Mouse (Mus musculus): Measurements from ENCODE around the gene Mdk. TPM values are rescaled to one million over a fixed set of nuclear protein-coding genes. Genes with fewer than 3 reads are reported as not detected.

Mdk gene
- polyA plus RNA-seq, 1 experiment, result 156 TPM

GRCm38 (mm10) chr2:91912616-91913015 lies 19.5 kb downstream of the Mdk start:
- no peak overlapping the region for H3K27ac ChIP-seq (ENCODE audit: insufficient read depth, low read length)
- no peak overlapping the region for H3K9ac ChIP-seq (ENCODE audit: low read depth, poor library complexity, severe bottlenecking)
- no peak for TF ChIP-seq CTCF (IDR thresholded peaks at IDR 0.05; ENCODE audit: low read depth, low read length)
- H3K4me1 ChIP-seq (ENCODE audit: control insufficient read depth, insufficient read depth, low read length), result peaks cover 2% of the 10 kb centered on the region
- H3K36me3 ChIP-seq (ENCODE audit: control insufficient read depth, insufficient read depth, low read length, poor library complexity, severe bottlenecking), result peaks cover 13% of the 10 kb centered on the region; the same call in 1 of the 2 replicates
- H3K9me3 ChIP-seq (replicated peaks; ENCODE audit: control insufficient read depth, insufficient read depth, low read length, poor library complexity, severe bottlenecking), result no peaks in the 10 kb centered on the region
- H3K4me3 ChIP-seq (ENCODE audit: low read depth, low read length), result no peak overlapping the region
- no peaks in the 10 kb centered on the region for H3K27me3 ChIP-seq (ENCODE audit: control insufficient read depth, insufficient read depth, low read length, poor library complexity, severe bottlenecking)

- TF ChIP-seq CTCF (IDR thresholded peaks at IDR 0.05; ENCODE audit: low read depth, low read length), result no peak
- no peak for TF ChIP-seq POLR2A (IDR thresholded peaks at IDR 0.05; ENCODE audit: insufficient read depth, low read length)
- TF ChIP-seq EP300 (IDR thresholded peaks at IDR 0.05; ENCODE audit: insufficient read depth, low read depth, low read length), result no peak
- Histone ChIP-seq H3K36me3 (ENCODE audit: control insufficient read depth, insufficient read depth, low read length, poor library complexity, severe bottlenecking) (0 out of 2 replicates have a peak, but pooled peaks cover 5% of the 10 kb centered on the region), H3K27ac (ENCODE audit: insufficient read depth, low read length) (no peak overlapping the region)
These were observed 26.0 kb downstream of the Mdk start for GRCm38 (mm10) chr2:91906141-91906540.

GRCm38 (mm10) chr2:91904618-91905307 lies 27.3 kb downstream of the Mdk start:
- no peak overlapping the region for H3K9ac ChIP-seq (ENCODE audit: low read depth, poor library complexity, severe bottlenecking)
- no peaks in the 10 kb centered on the region for H3K9me3 ChIP-seq (replicated peaks; ENCODE audit: control insufficient read depth, insufficient read depth, low read length, poor library complexity, severe bottlenecking)
- TF ChIP-seq POLR2A (IDR thresholded peaks at IDR 0.05; ENCODE audit: insufficient read depth, low read length), result no peak
- peak; percentile 46; the same call in 1 of the 2 replicates for TF ChIP-seq EP300 (IDR thresholded peaks at IDR 0.05; ENCODE audit: insufficient read depth, low read depth, low read length)
- no peak for TF ChIP-seq CTCF (IDR thresholded peaks at IDR 0.05; ENCODE audit: low read depth, low read length)
- no peaks in the 10 kb centered on the region for H3K27me3 ChIP-seq (ENCODE audit: control insufficient read depth, insufficient read depth, low read length, poor library complexity, severe bottlenecking)
- 0 out of 2 replicates have a peak, but pooled peaks cover 4% of the 10 kb centered on the region for H3K36me3 ChIP-seq (ENCODE audit: control insufficient read depth, insufficient read depth, low read length, poor library complexity, severe bottlenecking)
- H3K27ac ChIP-seq (ENCODE audit: insufficient read depth, low read length), result no peak overlapping the region
- H3K4me3 ChIP-seq (ENCODE audit: low read depth, low read length), result no peak overlapping the region
- H3K4me1 ChIP-seq (ENCODE audit: control insufficient read depth, insufficient read depth, low read length), result no peaks in the 10 kb centered on the region

More at GRCm38 (mm10) chr2:91906141-91906540, 26.0 kb downstream of the Mdk start:
- H3K4me1 ChIP-seq (ENCODE audit: control insufficient read depth, insufficient read depth, low read length), result no peaks in the 10 kb centered on the region
- H3K27me3 ChIP-seq (ENCODE audit: control insufficient read depth, insufficient read depth, low read length, poor library complexity, severe bottlenecking), result no peaks in the 10 kb centered on the region
- no peaks in the 10 kb centered on the region for H3K9me3 ChIP-seq (replicated peaks; ENCODE audit: control insufficient read depth, insufficient read depth, low read length, poor library complexity, severe bottlenecking)
- no peak overlapping the region for H3K9ac ChIP-seq (ENCODE audit: low read depth, poor library complexity, severe bottlenecking)
- no peak overlapping the region for H3K4me3 ChIP-seq (ENCODE audit: low read depth, low read length)

GRCm38 (mm10) chr2:91903171-91903925 lies 28.7 kb downstream of the Mdk start:
- TF ChIP-seq CTCF (IDR thresholded peaks at IDR 0.05; ENCODE audit: low read depth, low read length) (no peak), POLR2A (IDR thresholded peaks at IDR 0.05; ENCODE audit: insufficient read depth, low read length) (no peak), EP300 (IDR thresholded peaks at IDR 0.05; ENCODE audit: insufficient read depth, low read depth, low read length) (no peak)
- Histone ChIP-seq H3K27me3 (ENCODE audit: control insufficient read depth, insufficient read depth, low read length, poor library complexity, severe bottlenecking) (no peaks in the 10 kb centered on the region), H3K4me3 (ENCODE audit: low read depth, low read length) (no peak overlapping the region), H3K9ac (ENCODE audit: low read depth, poor library complexity, severe bottlenecking) (no peak overlapping the region), H3K4me1 (ENCODE audit: control insufficient read depth, insufficient read depth, low read length) (no peaks in the 10 kb centered on the region), H3K27ac (ENCODE audit: insufficient read depth, low read length) (no peak overlapping the region), H3K36me3 (ENCODE audit: control insufficient read depth, insufficient read depth, low read length, poor library complexity, severe bottlenecking) (peaks cover 4% of the 10 kb centered on the region; the same call in 1 of the 2 replicates), H3K9me3 (replicated peaks; ENCODE audit: control insufficient read depth, insufficient read depth, low read length, poor library complexity, severe bottlenecking) (no peaks in the 10 kb centered on the region)

GRCm38 (mm10) chr2:91902336-91902735 lies 29.8 kb downstream of the Mdk start:
- Histone ChIP-seq H3K36me3 (ENCODE audit: control insufficient read depth, insufficient read depth, low read length, poor library complexity, severe bottlenecking) (peaks cover 4% of the 10 kb centered on the region; the same call in 1 of the 2 replicates), H3K4me1 (ENCODE audit: control insufficient read depth, insufficient read depth, low read length) (no peaks in the 10 kb centered on the region), H3K4me3 (ENCODE audit: low read depth, low read length) (no peak overlapping the region), H3K9ac (ENCODE audit: low read depth, poor library complexity, severe bottlenecking) (no peak overlapping the region), H3K27me3 (ENCODE audit: control insufficient read depth, insufficient read depth, low read length, poor library complexity, severe bottlenecking) (no peaks in the 10 kb centered on the region), H3K9me3 (replicated peaks; ENCODE audit: control insufficient read depth, insufficient read depth, low read length, poor library complexity, severe bottlenecking) (no peaks in the 10 kb centered on the region), H3K27ac (ENCODE audit: insufficient read depth, low read length) (no peak overlapping the region)
- TF ChIP-seq EP300 (IDR thresholded peaks at IDR 0.05; ENCODE audit: insufficient read depth, low read depth, low read length), result no peak
- TF ChIP-seq POLR2A (IDR thresholded peaks at IDR 0.05; ENCODE audit: insufficient read depth, low read length), result no peak
- no peak for TF ChIP-seq CTCF (IDR thresholded peaks at IDR 0.05; ENCODE audit: low read depth, low read length)

GRCm38 (mm10) chr2:91900431-91900830 lies 31.7 kb downstream of the Mdk start:
- H3K4me1 ChIP-seq (ENCODE audit: control insufficient read depth, insufficient read depth, low read length), result no peaks in the 10 kb centered on the region
- no peaks in the 10 kb centered on the region for H3K9me3 ChIP-seq (replicated peaks; ENCODE audit: control insufficient read depth, insufficient read depth, low read length, poor library complexity, severe bottlenecking)
- TF ChIP-seq EP300 (IDR thresholded peaks at IDR 0.05; ENCODE audit: insufficient read depth, low read depth, low read length), result no peak
- TF ChIP-seq POLR2A (IDR thresholded peaks at IDR 0.05; ENCODE audit: insufficient read depth, low read length), result no peak
- TF ChIP-seq CTCF (IDR thresholded peaks at IDR 0.05; ENCODE audit: low read depth, low read length), result no peak
- H3K4me3 ChIP-seq (ENCODE audit: low read depth, low read length), result no peak overlapping the region
- no peaks in the 10 kb centered on the region for H3K27me3 ChIP-seq (ENCODE audit: control insufficient read depth, insufficient read depth, low read length, poor library complexity, severe bottlenecking)
- no peak overlapping the region for H3K27ac ChIP-seq (ENCODE audit: insufficient read depth, low read length)
- peaks cover 4% of the 10 kb centered on the region; the same call in 1 of the 2 replicates for H3K36me3 ChIP-seq (ENCODE audit: control insufficient read depth, insufficient read depth, low read length, poor library complexity, severe bottlenecking)
- no peak overlapping the region for H3K9ac ChIP-seq (ENCODE audit: low read depth, poor library complexity, severe bottlenecking)
